Mouse (Mus musculus) MEL (cell line): ENCODE data around the gene Rcc1. TPM values are rescaled to one million over a fixed set of nuclear protein-coding genes. Genes with fewer than 3 reads are reported as not detected.
A peak's percentile ranks its signal among the peaks of the same experiment; 100 is the strongest.

Experiments
- DNase-seq: peaks from one replicate; pipeline ENCODE4 v3.0.0; 2011; ENCODE audit warnings: low read depth, low spot score
- H3K27ac ChIP-seq: 2 replicates; pipeline ENCODE4 v1.5.1; 2012; ENCODE audit warnings: low read depth, mild to moderate bottlenecking, control low read depth, low read length, moderate library complexity; ENCODE audit not compliant: control insufficient read depth
- H3K27me3 ChIP-seq, 2 experiments: fragments of 150-350 bp in 1 of 2; sonication (generic) in 1 of 2; 2 replicates each; pipeline ENCODE4 v1.6.1; 2012; ENCODE audit warnings: low read length in 2 of 2, mild to moderate bottlenecking in 2 of 2, improper control_type of control experiment in 1 of 2, moderate library complexity in 1 of 2; ENCODE audit not compliant: insufficient read depth in 2 of 2, control insufficient read depth in 1 of 2
- H3K36me3 ChIP-seq, 2 experiments: 2 replicates each; pipeline ENCODE4 v1.6.1; 2012 to 2014; ENCODE audit warnings: low read length in 2 of 2, improper control_type of control experiment in 1 of 2, inconsistent platforms in 1 of 2, mild to moderate bottlenecking in 1 of 2; ENCODE audit not compliant: insufficient read depth in 2 of 2, control insufficient read depth in 1 of 2
- H3K4me1 ChIP-seq, 2 experiments: fragments of 150-350 bp in 1 of 2; sonication (generic) in 1 of 2; 2 replicates each; pipeline ENCODE4 v1.6.1; 2012; ENCODE audit warnings: low read length in 2 of 2, improper control_type of control experiment in 1 of 2, mild to moderate bottlenecking in 1 of 2; ENCODE audit not compliant: insufficient read depth in 2 of 2, control insufficient read depth in 1 of 2
- H3K4me3 ChIP-seq, 2 experiments: fragments of 150-350 bp in 1 of 2; sonication (generic) in 1 of 2; 2 replicates each; pipeline ENCODE4 v1.5.1; 2012; ENCODE audit warnings: low read depth in 2 of 2, low read length in 2 of 2, mild to moderate bottlenecking in 2 of 2, moderate library complexity in 2 of 2, control low read depth in 1 of 2, improper control_type of control experiment in 1 of 2; ENCODE audit not compliant: control insufficient read depth in 1 of 2, insufficient read depth in 1 of 2
- H3K79me2 ChIP-seq: 2 replicates; pipeline ENCODE4 v1.6.1; 2012; ENCODE audit warnings: mild to moderate bottlenecking, low read length, moderate library complexity; ENCODE audit not compliant: control insufficient read depth, poor library complexity, insufficient read depth
- H3K9ac ChIP-seq: 2 replicates; pipeline ENCODE4 v1.6.1; 2012; ENCODE audit warnings: low read depth, mild to moderate bottlenecking, control low read depth, low read length, moderate library complexity; ENCODE audit not compliant: control insufficient read depth, poor library complexity, severe bottlenecking
- H3K9me3 ChIP-seq: fragments of 150-350 bp; sonication (generic); replicated peaks from 2 replicates; pipeline ENCODE4 v1.6.1; 2012; ENCODE audit warnings: mild to moderate bottlenecking, low read length, improper control_type of control experiment, moderate library complexity; ENCODE audit not compliant: insufficient read depth
- BHLHE40 ChIP-seq: IDR thresholded peaks from 2 replicates; pipeline ENCODE4 v1.6.1; 2012; ENCODE audit warnings: low read depth, mild to moderate bottlenecking, inconsistent platforms, low read length, improper control_type of control experiment, borderline replicate concordance
- CHD2 ChIP-seq: IDR thresholded peaks from 2 replicates; pipeline ENCODE4 v1.6.1; 2011; ENCODE audit warnings: low read length, improper control_type of control experiment
- CTCF ChIP-seq, 3 experiments: IDR thresholded peaks in 2 of 3; conservative IDR thresholded peaks in 1 of 3; 2 replicates each; pipeline ENCODE4 v1.5.1; 2011 to 2012; ENCODE audit warnings: low read length in 3 of 3, low read depth in 2 of 3, mild to moderate bottlenecking in 2 of 3, improper control_type of control experiment in 1 of 3, inconsistent platforms in 1 of 3, mixed read lengths in 1 of 3, moderate library complexity in 1 of 3; ENCODE audit not compliant: control insufficient read depth in 1 of 3, insufficient read depth in 1 of 3, poor library complexity in 1 of 3, severe bottlenecking in 1 of 3
- E2F4 ChIP-seq: IDR thresholded peaks from 2 replicates; pipeline ENCODE4 v1.6.1; 2011; ENCODE audit warnings: low read depth, low read length, improper control_type of control experiment, borderline replicate concordance
- EP300 ChIP-seq, 2 experiments: IDR thresholded peaks; 2 replicates each; pipeline ENCODE4 v1.6.1; 2011; ENCODE audit warnings: improper control_type of control experiment in 2 of 2, low read length in 2 of 2, low read depth in 1 of 2, mild to moderate bottlenecking in 1 of 2
- ETS1 ChIP-seq: IDR thresholded peaks from 2 replicates; pipeline ENCODE4 v1.6.1; 2012; ENCODE audit warnings: low read depth, mild to moderate bottlenecking, inconsistent platforms, low read length, improper control_type of control experiment, moderate library complexity
- GABPA ChIP-seq: IDR thresholded peaks from 2 replicates; pipeline ENCODE4 v1.6.1; 2012; ENCODE audit warnings: low read depth, mild to moderate bottlenecking, inconsistent platforms, low read length, improper control_type of control experiment, moderate library complexity
- HCFC1 ChIP-seq: IDR thresholded peaks from 2 replicates; pipeline ENCODE4 v1.6.1; 2012; ENCODE audit warnings: low read depth, mild to moderate bottlenecking, inconsistent platforms, low read length, improper control_type of control experiment, moderate library complexity
- JUND ChIP-seq: IDR thresholded peaks from 2 replicates; pipeline ENCODE4 v1.6.1; 2011; ENCODE audit warnings: low read depth, mild to moderate bottlenecking, improper control_type of control experiment, low read length
- KAT2A ChIP-seq: conservative IDR thresholded peaks from 2 replicates; pipeline ENCODE4 v1.6.1; 2012; ENCODE audit warnings: low read depth, low read length, improper control_type of control experiment, inconsistent platforms
- MAFK ChIP-seq: IDR thresholded peaks from 2 replicates; pipeline ENCODE4 v1.6.1; 2011; ENCODE audit warnings: low read depth, mild to moderate bottlenecking, low read length, improper control_type of control experiment, borderline replicate concordance
- MAX ChIP-seq: IDR thresholded peaks from 2 replicates; pipeline ENCODE4 v1.6.1; 2011; ENCODE audit warnings: low read length, improper control_type of control experiment
- MAZ ChIP-seq: IDR thresholded peaks from 2 replicates; pipeline ENCODE4 v1.6.1; 2012; ENCODE audit warnings: low read depth, mild to moderate bottlenecking, inconsistent platforms, low read length, improper control_type of control experiment
- MEF2A ChIP-seq: IDR thresholded peaks from 2 replicates; pipeline ENCODE4 v1.6.1; 2014; ENCODE audit warnings: low read depth, mild to moderate bottlenecking, inconsistent platforms, low read length, improper control_type of control experiment; ENCODE audit not compliant: poor library complexity, insufficient replicate concordance, severe bottlenecking; ENCODE audit errors: extremely low read depth
- MYB ChIP-seq: IDR thresholded peaks from 2 replicates; pipeline ENCODE4 v1.6.1; 2011; ENCODE audit warnings: mild to moderate bottlenecking, low read depth, low read length, improper control_type of control experiment
- NRF1 ChIP-seq: IDR thresholded peaks from 2 replicates; pipeline ENCODE4 v1.6.1; 2014; ENCODE audit warnings: low read depth, mild to moderate bottlenecking, inconsistent platforms, low read length, improper control_type of control experiment, moderate library complexity; ENCODE audit not compliant: poor library complexity, insufficient read depth, severe bottlenecking
- POLR2A ChIP-seq, 2 experiments: IDR thresholded peaks; 2 replicates each; pipeline ENCODE4 v1.6.1; 2011 to 2012; ENCODE audit warnings: low read length in 2 of 2, mild to moderate bottlenecking in 2 of 2, control low read depth in 1 of 2, improper control_type of control experiment in 1 of 2, low read depth in 1 of 2, moderate library complexity in 1 of 2; ENCODE audit not compliant: control insufficient read depth in 1 of 2, insufficient read depth in 1 of 2, poor library complexity in 1 of 2
- POLR2AphosphoS2 ChIP-seq: IDR thresholded peaks from 2 replicates; pipeline ENCODE4 v1.6.1; 2011; ENCODE audit warnings: low read length, improper control_type of control experiment
- POLR2AphosphoS5 ChIP-seq: IDR thresholded peaks from 2 replicates; pipeline ENCODE4 v1.6.1; 2012; ENCODE audit warnings: low read depth, borderline replicate concordance, mild to moderate bottlenecking, inconsistent platforms, low read length, moderate library complexity, mixed read lengths
- RAD21 ChIP-seq: IDR thresholded peaks from 2 replicates; pipeline ENCODE4 v1.6.1; 2011; ENCODE audit warnings: mild to moderate bottlenecking, low read depth, low read length, improper control_type of control experiment
- RCOR1 ChIP-seq: IDR thresholded peaks from 2 replicates; pipeline ENCODE4 v1.6.1; 2012; ENCODE audit warnings: low read depth, mild to moderate bottlenecking, inconsistent platforms, low read length, improper control_type of control experiment
- SIN3A ChIP-seq: IDR thresholded peaks from 2 replicates; pipeline ENCODE4 v1.6.1; 2012; ENCODE audit warnings: low read length, improper control_type of control experiment, inconsistent platforms
- SMC3 ChIP-seq: IDR thresholded peaks from 2 replicates; pipeline ENCODE4 v1.6.1; 2011; ENCODE audit warnings: low read depth, low read length, improper control_type of control experiment
- TCF12 ChIP-seq: IDR thresholded peaks from 2 replicates; pipeline ENCODE4 v1.6.1; 2014; ENCODE audit warnings: low read depth, mild to moderate bottlenecking, inconsistent platforms, low read length, improper control_type of control experiment, moderate library complexity
- UBTF ChIP-seq: IDR thresholded peaks from 2 replicates; pipeline ENCODE4 v1.6.1; 2012; ENCODE audit warnings: low read depth, mild to moderate bottlenecking, inconsistent platforms, low read length, improper control_type of control experiment, moderate library complexity, borderline replicate concordance; ENCODE audit not compliant: insufficient read depth
- USF1 ChIP-seq: IDR thresholded peaks from 2 replicates; pipeline ENCODE4 v1.6.1; 2014; ENCODE audit warnings: low read depth, mild to moderate bottlenecking, inconsistent platforms, low read length, improper control_type of control experiment, moderate library complexity
- USF2 ChIP-seq, 2 experiments: IDR thresholded peaks; 2 replicates each; pipeline ENCODE4 v1.6.1; 2011 to 2012; ENCODE audit warnings: improper control_type of control experiment in 2 of 2, low read length in 2 of 2, borderline replicate concordance in 1 of 2, inconsistent platforms in 1 of 2, low read depth in 1 of 2, mild to moderate bottlenecking in 1 of 2; ENCODE audit not compliant: insufficient read depth in 1 of 2
- ZC3H11A ChIP-seq: IDR thresholded peaks from 2 replicates; pipeline ENCODE4 v1.6.1; 2012; ENCODE audit warnings: low read depth, mild to moderate bottlenecking, inconsistent platforms, low read length, improper control_type of control experiment
- ZKSCAN1 ChIP-seq: IDR thresholded peaks from 2 replicates; pipeline ENCODE4 v1.6.1; 2012; ENCODE audit warnings: low read depth, mild to moderate bottlenecking, inconsistent platforms, low read length, improper control_type of control experiment, moderate library complexity
- ZNF384 ChIP-seq: IDR thresholded peaks from 2 replicates; pipeline ENCODE4 v1.6.1; 2012; ENCODE audit warnings: low read depth, mild to moderate bottlenecking, inconsistent platforms, low read length, improper control_type of control experiment
- polyA plus RNA-seq, 2 experiments: library from polyadenylated mRNA; stranded (reverse) in 1 of 2; unstranded in 1 of 2; fragments of >175 nt in 1 of 2; fragments of >200 nt in 1 of 2; gene quantifications; 2 replicates each; pipeline versions ENCODE4 v1.2.1 to v1.2.4; 2012; ENCODE audit warnings: low replicate concordance in 2 of 2, low read depth in 1 of 2; ENCODE audit not compliant: insufficient read length in 2 of 2, insufficient read depth in 1 of 2, missing spikeins in 1 of 2
- total RNA-seq: library from RNA; depleted of rRNA; stranded (reverse); fragments of 300-350 nt; gene quantifications from 2 replicates; pipeline ENCODE4 v1.2.3, GENCODE M21; 2012

Gene Rcc1
- total and polyA plus RNA-seq, 3 experiments, result 83.6 to 186 (median 147) TPM

- TF ChIP-seq HCFC1 (peak; percentile 51; the same call in 1 of the 2 replicates), KAT2A (peak; percentile 31), SMC3 (peak; percentile 9; the same call in 1 of the 2 replicates), NRF1 (no peak), ETS1 (peak; percentile 81), RAD21 (no peak), CTCF (IDR thresholded peaks at IDR 0.05 in 2 of 3, conservative IDR thresholded peaks at IDR 0.05 in 1 of 3; ENCODE audit: control insufficient read depth in 1 of 3, insufficient read depth in 1 of 3, low read depth in 2 of 3, low read length in 3 of 3, poor library complexity in 1 of 3, severe bottlenecking in 1 of 3) (no peak), POLR2AphosphoS5 (no peak), TCF12 (peak; percentile 89), SIN3A (peak; percentile 70), ZKSCAN1 (no peak), MYB (peak; percentile 54; the same call in 1 of the 2 replicates), BHLHE40 (peak; percentile 59; the same call in 1 of the 2 replicates), POLR2AphosphoS2 (peak; percentile 73), USF1 (no peak)
- TF ChIP-seq, all 39 proteins: peak for 24
These were observed 44.1 kb downstream of the Rcc1 start (continued) for GRCm38 (mm10) chr4:132309140-132309848.

GRCm38 (mm10) chr4:132308437-132309139 is 44.8 kb downstream of the Rcc1 start:
- Histone ChIP-seq H3K27me3 (no peaks in the 10 kb centered on the region), H3K4me1 (peaks cover 0 to 20% of the 10 kb centered on the region in 2 experiments; a peak in 2 of 4 replicates), H3K79me2 (peaks cover 18% of the 10 kb centered on the region), H3K4me3 (peak overlapping the region; percentile 52 to 89), H3K9ac (peak overlapping the region; percentile 98), H3K9me3 (no peaks in the 10 kb centered on the region), H3K27ac (peak overlapping the region; percentile 98), H3K36me3 (peaks cover 12 to 22% of the 10 kb centered on the region in 2 experiments)
- peak; percentile 96 for DNase-seq
- TF ChIP-seq MAZ (no peak), SMC3 (no peak), POLR2A (IDR thresholded peaks at IDR 0.05; ENCODE audit: control insufficient read depth in 1 of 2, insufficient read depth in 1 of 2, low read depth in 1 of 2, low read length in 2 of 2, poor library complexity in 1 of 2) (peak; percentile 98 to 99), MEF2A (no peak), POLR2AphosphoS5 (peak; percentile 98; the same call in 1 of the 2 replicates), HCFC1 (peak; percentile 98), USF1 (peak; percentile 73), GABPA (no peak), USF2 (IDR thresholded peaks at IDR 0.05; ENCODE audit: borderline replicate concordance in 1 of 2, insufficient read depth in 1 of 2, low read depth in 1 of 2, low read length in 2 of 2) (no peak), E2F4 (no peak), TCF12 (peak; percentile 84), ZKSCAN1 (no peak), ETS1 (no peak; the same call in 1 of the 2 replicates), ZC3H11A (no peak), RAD21 (no peak), JUND (no peak), CHD2 (no peak), RCOR1 (no peak), POLR2AphosphoS2 (peak; percentile 98), EP300 (IDR thresholded peaks at IDR 0.05; ENCODE audit: low read depth in 1 of 2, low read length in 2 of 2) (no peak), ZNF384 (peak; percentile 74), MAFK (no peak), UBTF (no peak), MAX (peak; percentile 67)
